Mouse (Mus musculus) NIH3T3 (cell line): ENCODE data around the gene Msi2.

Experiments used
- DNase-seq: peaks from one replicate; pipeline ENCODE4 v3.0.0-alpha.2; 2012; ENCODE audit warnings: low read depth

The Msi2 gene

GRCm38 (mm10) chr11:88539637-88540478 lies 178.5 kb downstream of the Msi2 start:
- DNase-seq: no peak

DNA sequence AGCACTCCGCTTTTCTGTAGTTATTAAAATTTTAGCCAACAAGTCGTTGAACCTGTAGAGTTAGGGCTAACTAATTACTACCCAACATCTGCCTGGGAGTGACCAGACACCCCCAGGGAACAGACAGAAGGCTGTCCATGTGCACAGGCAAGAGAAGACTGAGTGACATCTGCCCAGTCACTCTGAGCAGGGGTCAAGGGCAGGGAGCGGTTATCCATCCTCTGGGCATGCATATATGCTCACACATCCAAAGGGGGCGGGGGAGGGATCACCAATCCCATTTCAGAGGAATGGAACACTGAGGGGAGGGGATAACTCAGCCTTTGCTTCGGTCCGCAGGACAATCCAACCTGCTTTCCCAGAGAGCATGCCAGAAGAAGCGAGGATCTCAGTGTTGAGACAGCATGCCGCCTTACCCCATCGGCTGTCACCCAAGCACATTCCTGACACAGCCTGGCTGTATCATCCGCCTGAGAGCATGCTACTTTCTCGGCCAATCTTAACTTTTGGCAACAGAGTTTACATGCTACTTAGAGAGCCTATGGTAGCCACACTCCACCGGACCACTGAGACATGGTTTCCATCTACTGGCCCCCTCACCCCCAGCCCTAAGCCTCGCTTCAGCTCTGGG lies 179.5 kb downstream of the Msi2 start:
- no peak for DNase-seq

- DNase-seq: no peak
Measured at GRCm38 (mm10) chr11:88537344-88537743, 181.0 kb downstream of the Msi2 start.

DNA sequence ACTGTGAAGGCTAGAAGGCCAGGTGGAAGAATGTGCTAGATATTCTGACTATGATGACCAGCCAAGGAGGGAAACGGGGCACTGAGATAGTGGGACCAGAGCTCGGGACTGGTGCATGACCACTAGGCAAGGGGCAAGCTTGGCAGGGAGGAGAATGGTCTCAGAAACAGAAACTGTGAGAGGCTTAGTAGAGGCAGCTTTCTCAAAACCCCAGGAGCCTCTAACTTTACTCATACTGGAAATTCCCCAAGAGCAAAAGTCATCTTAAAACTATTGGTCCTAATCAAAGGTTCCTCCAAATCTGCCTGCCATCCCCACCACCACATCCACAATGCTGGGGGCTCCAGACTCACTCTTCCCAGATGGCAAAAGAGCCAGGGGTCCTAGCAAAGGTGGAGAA lies 181.5 kb downstream of the Msi2 start:
- no peak for DNase-seq

GRCm38 (mm10) chr11:88534331-88534929 lies 183.9 kb downstream of the Msi2 start:
- DNase-seq: no peak

DNA sequence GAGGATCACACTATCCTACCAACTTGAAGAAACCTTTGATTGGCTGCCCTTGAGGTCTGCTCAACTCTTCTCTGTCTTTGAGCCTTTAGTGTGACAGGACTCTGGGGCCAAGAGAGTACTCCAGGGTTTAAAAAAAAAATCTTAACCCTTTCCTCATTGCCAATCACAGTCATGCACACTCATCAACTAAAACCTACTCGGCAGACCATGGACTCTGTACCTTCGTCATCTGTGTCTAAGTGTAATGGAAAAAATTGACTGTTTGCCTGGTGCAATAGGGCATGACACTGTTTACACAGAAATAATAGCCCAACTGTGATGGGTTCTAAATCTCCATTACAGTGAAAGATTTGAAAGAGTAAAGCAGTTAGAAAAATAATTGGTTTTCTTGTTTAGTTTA lies 186.3 kb downstream of the Msi2 start:
- no peak for DNase-seq

DNA sequence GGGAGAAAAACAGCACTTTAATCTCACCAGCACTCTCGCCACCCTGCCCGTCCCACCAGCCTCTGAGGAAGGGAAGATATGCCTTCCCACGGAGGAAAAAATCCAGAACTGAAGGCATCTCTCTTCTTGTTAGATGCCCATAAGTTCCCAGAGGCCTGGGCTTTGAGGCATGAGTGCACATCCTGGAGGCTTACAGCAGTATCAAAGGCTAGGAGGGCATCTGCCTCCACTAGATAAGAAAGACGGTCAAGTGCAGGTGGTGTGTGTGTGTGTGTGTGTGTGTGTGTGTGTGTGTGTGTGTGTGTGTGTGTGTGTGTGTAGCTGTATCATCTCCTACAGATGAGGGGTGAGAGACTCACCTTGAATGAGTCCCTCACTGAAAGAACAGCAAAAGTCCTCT lies 188.3 kb downstream of the Msi2 start:
- no peak for DNase-seq

GRCm38 (mm10) chr11:88528522-88529101 lies 189.7 kb downstream of the Msi2 start:
- peak; percentile 88 for DNase-seq

GRCm38 (mm10) chr11:88526711-88527110 lies 191.6 kb downstream of the Msi2 start:
- no peak for DNase-seq

DNA sequence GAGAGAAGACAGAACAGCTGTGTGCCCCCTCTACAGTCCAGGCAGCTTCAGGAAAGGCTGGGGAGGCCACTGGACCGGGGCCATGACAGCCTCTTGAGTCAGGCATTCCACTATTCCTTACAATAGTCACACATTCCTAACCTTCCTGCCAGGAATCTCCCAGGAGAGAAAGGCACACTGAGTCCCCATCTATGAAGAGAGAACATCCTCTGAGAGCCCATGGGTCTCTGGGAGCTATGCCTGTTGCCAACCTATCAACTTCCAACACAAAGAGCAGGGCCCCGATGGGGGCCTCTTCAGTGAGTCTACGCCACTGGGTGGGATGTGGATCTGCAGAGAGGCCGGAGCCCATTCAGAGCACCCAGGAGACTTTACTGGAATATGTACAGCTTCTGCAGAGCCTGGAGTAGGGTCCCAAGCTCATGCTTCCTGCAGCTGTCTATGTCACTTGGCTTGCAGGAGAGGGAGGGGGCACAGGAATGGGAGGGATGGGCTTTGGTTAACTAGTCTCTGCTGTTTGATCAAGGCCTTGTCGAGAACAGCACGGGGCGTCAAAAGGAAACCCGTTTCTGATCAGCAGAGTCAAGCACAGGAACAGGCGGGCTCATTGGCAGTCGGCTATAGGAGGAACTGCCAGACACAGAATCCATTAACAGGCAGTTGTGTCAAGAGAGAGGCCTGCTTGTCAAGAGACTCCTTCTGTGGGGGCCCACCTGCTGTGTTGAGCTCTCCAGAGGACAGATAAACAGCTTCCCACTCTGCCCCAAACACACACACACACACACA lies 193.3 kb downstream of the Msi2 start:
- DNase-seq: peak; percentile 76

DNA sequence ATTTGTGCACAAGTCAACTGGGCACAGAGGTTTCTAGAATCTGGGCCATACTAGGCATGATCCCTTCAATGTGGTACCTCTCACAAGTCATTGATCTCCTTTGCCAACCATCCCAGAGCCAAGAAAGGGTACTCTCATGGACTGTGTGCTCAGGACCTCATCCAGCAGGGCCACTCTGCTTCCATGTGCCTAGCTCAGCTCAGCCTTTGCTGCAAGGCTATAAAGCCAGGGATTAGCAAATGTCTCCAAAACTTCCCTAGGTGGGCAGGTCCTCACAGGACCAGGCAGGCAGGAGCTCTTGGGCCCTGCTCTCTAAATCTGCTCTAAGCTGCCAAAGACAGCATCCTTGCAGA lies 193.9 kb downstream of the Msi2 start:
- DNase-seq: no peak

DNA sequence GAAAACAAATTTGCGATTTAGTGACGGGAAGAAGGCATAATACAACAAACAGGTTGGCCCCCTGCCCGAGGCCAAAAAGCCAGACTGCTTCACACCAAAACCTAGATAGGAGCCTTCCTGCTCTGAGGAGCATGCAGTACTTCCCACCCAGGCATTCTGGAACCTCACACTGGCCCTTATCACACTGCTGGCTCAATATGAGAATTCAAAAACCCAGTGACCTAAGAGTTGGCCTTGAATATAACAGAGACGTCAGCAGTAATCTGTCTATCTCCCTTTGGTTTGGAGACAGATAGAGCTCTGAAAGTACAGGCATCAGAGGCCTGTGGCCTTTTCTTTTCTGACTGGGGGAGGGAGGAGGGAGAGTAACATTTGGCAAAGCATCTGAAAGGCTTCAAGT lies 194.4 kb downstream of the Msi2 start:
- peak; percentile 24 for DNase-seq

DNA sequence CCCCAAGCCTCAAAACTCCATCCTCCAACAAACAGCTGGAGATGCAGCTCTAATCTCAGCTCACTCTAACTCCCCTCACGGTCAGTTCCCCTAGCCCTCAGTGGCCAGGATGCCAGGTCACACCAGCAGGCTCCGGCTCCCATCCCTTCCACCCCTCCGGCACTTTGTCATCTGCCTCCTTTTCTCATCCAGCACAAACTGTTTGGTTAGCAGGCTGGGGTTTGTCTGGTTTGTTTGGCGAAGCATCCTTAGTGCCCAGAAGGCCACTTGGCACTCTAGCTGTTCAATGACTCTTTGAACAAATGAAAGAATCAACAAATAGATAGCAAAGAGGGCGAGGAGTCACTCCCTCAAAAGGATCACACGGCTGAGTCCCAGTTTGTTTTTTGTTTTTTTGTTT lies 194.8 kb downstream of the Msi2 start:
- DNase-seq: no peak

DNA sequence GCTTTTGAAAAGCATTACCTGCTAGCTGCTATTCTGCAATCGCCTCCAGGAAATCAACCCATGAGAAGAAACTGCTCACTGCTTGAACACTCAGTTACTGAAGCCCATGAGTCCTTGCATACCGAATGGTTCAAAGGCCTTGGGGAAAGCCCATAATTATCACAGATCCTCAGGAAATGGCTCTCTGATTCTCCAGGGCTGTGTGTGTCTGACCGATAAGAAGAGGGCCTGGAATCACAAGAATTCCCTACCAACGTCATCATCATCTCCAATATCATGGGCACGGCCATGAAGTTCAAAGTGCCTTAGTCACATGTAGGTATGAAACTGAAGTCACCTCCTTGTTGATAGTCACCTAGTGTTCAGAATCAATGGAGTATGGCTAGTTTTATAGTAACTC lies 196.2 kb downstream of the Msi2 start:
- DNase-seq: no peak

GRCm38 (mm10) chr11:88520951-88521730 lies 197.2 kb downstream of the Msi2 start:
- no peak for DNase-seq

- no peak for DNase-seq
Measured at GRCm38 (mm10) chr11:88518361-88518760, 200.0 kb downstream of the Msi2 start.

DNA sequence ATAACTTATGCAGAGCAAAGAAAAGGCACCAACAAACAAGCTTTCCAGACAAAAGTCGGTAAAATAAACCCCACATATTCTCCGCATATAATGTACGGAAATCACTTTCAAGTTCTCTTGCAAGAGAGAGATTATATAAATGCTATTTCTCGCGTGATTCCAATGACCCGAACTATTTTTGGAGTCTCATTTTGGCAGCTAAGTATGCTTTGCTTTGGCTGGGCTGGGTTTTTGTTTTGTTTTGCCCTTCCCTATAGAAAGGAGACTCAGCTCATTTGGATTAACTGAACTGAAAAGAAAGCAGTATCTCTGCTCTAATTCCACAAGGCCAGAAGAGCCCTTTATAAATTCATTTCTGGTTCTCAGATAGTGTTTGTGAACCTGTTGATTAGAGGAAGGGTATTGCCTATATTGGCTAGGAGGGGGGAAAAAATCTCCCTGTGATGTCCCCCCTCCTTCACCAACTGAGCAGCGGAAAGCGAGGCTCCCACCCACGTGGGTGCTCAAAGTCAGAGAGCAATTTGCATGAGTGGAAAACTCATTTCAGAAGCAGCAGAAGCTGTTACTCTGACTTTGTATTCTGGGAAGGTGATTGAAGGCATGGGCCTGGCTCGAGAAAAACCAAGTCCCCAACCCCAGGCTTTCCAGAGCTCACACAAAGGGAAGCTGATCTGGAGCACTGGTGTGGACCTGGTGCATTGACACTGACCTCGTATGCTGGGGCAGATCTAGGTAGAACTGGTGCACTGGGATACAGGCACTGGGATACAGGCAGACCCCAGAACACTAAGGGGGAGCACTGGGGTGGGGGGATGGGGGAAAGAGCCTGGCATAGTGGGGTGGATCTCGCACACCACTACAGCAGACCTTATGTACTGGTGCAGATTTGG lies 201.5 kb downstream of the Msi2 start:
- DNase-seq: no peak

GRCm38 (mm10) chr11:88515736-88516583 lies 202.4 kb downstream of the Msi2 start:
- DNase-seq: no peak

GRCm38 (mm10) chr11:88515267-88515666 lies 203.0 kb downstream of the Msi2 start:
- no peak for DNase-seq
